Mouse (Mus musculus): ENCODE data around the gene Gm37240.

Gene Gm37240

DNA sequence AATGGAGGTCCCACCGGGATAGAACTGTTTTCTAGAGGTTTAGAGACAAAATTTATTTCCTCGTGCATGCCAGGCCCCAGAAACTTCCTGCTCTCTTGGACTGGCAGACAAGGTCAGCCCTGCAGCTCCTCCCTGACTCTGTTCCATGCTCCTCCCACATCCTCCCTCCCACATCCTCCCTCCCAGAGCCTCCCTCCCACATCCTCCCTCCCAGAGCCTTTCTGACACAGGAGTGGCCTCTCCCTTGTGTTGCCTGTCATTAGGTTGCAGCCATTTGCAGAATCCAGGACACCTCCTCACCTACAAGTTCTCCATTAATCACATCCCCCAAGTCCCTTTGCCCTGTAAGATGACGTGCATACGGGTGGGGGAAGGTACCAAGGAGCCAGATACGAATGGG, 404.7 kb downstream of the Gm37240 start:
- DNase-seq, result peak; percentile 81

DNA sequence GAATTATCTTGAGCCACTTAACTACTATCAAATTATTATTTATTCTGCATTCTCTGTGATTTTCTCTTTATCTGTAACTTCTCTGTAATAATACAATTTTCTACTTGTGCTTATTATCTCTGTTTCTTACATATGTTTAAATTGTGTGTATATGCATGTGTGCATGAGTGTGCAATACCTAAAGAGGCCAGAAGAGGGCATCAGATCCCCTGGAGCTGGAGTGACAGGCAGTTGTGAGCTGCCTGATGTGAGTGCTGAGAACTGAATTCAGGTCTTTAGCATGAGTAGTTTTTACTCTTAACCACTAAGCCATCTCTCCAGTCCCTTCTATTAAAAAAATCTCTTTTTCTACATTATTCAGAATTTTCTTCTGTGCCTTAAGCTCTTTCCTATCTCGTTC, 406.7 kb downstream of the Gm37240 start:
- peak; percentile 45 for DNase-seq

DNA sequence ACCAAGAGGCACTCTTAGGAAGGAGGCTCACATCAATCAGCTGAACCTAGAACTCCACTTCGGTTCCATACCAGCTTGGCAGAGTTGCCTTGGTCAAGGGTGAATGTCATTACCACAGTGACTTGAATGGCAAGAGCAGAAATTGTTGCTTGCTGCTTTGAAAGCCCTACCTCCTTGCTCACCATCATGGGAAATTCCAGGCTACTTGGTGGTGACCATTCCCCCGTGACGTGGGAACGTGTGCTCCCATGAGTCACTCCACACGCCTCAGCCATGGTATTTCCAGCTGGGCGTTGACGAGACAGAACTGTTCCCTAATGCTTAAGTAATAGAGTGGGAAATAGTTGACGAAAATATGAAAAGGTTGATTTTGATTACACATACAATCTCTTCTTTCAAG, 408.6 kb downstream of the Gm37240 start:
- DNase-seq, result peak; percentile 63

DNA sequence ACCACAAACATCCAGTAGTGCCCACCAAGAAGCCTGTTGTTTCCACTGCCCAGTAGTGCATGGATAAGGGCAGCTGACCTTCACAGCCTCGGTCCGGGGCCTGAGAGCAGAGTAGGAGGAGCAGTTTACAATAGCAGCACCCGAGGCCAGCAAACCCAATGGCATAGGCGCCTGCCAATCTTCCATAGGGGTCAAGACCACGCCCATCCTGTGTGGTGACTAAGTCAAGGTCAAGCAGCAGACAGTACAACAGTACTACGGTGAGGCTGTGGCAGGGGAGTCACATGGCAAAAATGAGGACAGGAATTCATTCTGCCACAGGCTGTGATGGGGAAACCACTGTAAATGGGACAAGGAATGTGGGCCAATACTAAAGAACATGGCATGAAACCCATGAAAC, 417.6 kb downstream of the Gm37240 start:
- no peak for DNase-seq

DNA sequence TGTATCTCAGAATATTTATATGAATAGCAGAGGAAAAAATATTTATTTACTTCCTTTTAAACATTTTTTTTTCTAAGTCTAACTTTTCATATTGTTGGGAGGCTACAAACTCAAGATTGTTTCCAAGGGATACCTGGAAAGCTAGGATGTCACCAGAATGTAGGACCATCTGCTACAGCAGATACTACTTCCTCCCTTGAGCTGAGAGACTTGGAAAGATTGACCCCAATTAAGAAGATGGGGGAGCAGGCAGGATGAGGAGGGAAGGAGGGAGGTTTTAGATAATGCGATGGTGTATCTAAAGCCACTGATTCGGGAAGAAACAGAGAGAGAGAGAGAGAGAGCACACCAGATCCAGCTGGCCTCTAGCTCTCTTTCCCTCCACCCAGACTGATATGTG, 418.3 kb downstream of the Gm37240 start:
- DNase-seq, result no peak

DNA sequence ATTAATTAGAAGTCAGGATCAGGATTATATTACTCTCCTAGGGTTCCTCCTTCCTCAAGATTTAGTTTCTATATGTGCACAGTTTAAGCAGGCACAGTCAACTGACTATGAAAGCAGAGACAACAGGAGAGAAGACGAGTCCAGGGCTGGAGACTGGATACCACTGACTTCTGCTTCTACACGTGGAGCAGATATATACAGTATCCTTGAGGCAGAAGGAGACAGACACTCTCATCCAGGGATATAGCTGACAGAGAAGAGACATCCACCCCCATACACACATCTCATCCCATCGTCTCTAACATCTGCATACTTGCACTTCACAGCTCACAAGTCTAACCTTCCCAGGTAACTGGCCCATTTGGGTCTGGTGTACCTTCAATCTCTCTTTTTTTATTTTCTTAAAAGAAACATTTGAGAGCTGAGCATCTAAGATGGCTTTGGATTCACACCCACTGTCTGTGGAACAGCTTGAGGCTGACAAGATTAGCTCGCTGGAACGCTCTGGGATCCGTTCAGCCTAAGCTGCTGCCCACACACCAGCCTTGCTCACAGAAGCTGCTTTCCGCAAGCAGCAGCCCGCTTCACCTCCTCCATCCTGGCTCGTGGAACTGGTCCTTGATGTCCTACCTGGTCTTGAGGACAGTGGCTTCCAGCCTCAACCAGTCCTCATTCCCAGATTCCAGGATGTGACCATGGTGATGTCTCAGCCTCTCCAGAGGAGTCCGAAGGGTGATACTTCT, 421.9 kb downstream of the Gm37240 start:
- DNase-seq, result no peak

DNA sequence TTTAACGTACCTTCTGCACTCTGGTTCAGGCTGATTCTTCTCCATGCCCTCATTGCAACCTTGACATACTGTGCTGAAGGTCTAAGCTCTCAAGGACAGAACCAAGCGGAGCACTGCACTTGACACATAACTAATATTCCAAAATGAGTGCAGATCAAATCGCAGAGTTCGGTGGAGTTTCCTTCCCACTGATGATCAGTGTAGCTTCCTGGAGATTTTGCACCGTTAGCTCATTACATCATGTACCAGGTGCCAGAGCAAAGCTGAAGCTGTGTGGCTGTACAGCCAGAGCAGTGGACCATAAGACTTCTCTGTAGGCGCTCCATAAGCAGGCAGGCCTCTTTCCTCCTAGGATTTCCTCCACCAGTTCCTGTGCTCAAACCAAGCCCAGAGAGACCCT, 427.3 kb downstream of the Gm37240 start:
- DNase-seq, result peak; percentile 83

DNA sequence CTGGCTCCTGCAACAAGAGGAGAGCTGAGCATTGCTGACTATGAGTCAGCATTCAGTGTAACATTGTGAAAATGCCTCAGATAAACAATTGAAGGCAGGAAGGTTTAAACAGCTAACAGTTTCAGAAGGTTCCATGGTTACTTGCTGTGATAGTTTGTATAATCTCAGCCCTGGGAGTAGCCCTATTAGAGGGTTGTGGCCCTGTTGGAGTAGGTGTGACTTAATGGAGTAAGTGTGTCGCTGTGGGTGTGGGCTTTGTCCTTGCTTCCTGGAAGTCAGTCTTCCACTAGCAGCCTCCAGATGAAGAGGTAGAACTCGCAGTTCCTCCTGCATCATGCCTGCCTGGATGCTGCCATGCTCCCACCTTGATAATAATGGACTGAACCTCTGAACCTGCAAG, 430.3 kb downstream of the Gm37240 start:
- peak; percentile 55 for DNase-seq

DNA sequence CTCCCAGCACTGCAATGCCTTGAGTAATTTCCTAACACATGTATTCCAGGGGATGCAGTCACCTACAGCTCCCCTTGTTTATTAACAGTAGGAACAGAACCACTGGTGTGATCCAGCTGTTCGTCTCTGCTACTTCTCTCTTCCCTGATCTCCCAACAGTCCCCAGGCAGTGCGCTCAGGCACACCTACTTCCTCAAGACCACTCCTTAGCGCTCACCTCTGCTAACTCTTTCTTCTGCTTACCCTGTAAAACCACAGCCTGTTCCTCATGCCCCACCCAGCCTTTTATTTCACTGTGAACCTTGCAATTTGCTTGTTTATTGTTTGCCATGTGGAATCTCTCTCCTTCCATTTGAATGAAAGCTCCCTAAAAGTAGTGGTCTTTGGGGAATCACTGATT, 431.9 kb downstream of the Gm37240 start:
- no peak for DNase-seq

DNA sequence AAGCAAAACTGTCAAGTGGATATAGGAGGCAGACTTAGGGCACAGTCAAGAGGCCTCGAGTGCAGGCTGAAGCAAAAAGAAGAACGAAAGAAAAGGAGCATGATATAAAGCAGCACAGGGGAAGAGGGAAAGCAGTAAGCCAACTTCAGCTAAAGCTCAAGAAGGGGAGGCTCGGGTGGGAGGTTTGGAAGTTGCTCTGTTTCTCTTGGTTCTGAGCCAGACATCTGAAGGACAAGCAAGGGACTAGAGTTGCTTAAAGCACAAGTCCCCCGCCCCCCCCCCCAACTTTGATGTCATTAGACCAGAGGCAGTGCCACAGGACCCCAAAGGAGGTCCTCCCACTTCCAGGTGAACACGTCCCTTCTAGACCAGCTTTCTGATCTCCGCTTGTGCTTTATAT, 433.3 kb downstream of the Gm37240 start:
- no peak for DNase-seq

DNA sequence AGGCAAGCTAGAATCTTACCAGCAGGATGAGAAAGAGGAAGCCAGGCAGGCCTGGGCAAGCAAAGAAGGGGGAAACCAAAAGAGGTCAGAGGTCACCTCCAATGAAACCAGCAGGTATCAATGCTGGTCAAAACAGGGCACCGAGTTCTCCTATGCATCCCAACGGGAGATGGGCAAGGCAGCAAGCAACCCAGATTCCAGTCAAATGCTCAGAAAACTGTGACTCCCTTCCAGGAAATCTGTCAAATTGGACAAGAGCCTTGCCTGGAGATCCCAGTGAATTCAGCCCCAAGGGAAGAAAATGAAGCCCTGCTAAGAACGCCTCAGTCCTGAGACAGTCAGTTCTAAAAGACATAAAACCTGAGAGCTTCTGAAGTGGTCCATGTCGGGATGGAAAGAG, 437.9 kb downstream of the Gm37240 start:
- DNase-seq, result no peak

DNA sequence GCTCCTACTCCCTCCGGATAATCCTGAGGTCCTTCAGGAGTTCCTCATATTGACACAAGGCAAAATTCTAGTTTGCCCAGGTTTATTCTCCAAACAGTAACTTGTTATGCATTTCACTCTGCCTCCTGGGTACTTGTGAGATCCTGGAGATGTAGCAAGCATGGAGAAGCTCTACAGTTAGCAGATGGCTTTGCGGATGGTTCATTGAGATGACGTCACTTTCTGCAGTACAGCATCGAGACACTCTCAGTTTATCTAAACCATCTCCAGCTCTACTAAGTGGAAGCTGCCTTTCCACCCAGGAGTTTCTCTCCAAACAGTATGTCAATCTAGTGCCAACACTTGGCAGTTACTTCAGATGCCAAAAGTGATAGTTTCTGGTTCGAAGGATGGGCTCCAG, 444.5 kb downstream of the Gm37240 start:
- no peak for DNase-seq

DNA sequence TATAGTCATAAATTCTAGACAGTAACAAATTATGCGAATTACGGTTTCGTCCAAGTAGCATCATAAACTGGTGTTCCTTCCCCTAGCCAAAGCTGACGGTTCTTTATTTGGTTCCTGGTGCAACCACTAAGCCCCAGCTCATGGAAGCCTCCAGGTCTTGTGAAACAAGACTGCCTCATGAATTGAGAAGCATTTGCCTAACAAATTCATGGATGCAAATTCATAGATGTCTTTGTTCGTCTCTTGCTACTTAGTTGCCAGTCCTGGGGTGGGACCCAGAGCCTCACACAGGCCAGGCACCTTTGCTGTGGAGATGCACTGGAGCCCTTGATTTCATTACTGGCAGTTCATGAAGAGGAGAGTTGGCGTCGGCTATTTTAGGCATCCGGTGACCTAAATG, 445.1 kb downstream of the Gm37240 start:
- no peak for DNase-seq

DNA sequence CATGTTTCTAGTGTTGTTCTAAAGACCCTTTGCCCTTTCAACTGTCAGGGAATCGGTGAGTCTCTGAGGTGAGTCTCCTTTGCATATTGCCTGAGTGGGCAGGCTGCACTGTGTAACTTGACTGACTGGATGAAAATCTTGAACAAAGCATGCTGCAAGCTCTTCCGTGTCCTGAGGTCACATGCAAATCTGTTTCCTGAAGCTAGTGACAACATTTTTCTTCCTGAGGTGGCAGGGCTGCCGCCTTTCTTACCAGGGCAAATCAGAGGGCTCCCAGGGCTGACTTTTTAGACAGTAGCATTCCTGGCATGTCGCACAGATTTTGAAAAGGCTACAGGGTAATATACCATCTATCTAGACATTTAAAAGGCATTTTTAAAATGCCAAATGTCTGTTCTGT, 451.9 kb downstream of the Gm37240 start:
- peak; percentile 78 for DNase-seq

DNA sequence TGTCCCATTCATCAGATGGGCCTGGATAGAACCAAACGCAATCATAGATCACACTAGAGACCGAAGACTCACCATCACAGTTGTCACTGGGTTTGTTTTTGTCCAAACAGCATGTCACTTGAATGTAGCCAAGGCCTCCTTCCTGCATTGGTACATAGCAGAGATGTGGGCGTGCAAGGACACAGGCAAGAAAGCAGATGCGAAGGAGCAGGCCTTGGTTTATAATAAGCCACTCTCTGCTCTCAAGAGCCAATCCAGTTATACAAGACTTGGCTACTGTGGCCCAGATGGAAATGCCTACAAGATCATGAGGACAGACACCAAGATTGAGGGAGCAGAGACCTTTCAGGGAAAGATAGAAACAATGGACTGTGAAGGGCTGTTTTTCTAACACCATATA, 456.1 kb downstream of the Gm37240 start:
- peak; percentile 39 for DNase-seq

DNA sequence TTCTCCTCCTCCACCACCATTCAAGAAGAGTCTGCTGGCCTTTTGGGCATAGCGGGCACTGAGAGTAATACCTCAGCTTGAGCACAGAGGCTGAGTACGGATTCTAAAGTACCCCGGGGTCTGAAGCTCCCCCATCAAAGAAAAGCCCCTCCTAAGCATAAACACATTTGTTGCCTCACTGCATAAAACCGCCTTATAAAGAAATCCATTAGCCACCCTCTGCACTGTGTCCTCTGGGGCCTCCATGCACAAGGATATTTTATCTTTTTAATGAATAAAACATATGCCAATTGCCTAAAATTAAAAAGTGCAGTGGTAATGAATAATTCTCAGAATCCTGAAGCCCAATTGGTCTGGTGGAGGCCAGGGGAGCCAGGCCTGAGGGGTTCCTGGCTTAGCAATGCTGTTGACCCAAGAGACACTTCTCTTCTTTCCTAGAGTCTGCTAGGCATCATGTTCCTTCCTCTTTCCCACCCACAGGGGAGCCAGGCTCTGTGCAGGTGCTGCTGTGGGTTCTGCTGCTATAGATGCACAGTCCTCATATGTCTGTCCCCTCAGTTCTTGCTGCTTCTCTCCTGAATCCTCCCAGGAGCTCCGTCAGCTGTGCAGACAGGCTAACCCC, 463.8 kb downstream of the Gm37240 start:
- peak; percentile 69 for DNase-seq

DNA sequence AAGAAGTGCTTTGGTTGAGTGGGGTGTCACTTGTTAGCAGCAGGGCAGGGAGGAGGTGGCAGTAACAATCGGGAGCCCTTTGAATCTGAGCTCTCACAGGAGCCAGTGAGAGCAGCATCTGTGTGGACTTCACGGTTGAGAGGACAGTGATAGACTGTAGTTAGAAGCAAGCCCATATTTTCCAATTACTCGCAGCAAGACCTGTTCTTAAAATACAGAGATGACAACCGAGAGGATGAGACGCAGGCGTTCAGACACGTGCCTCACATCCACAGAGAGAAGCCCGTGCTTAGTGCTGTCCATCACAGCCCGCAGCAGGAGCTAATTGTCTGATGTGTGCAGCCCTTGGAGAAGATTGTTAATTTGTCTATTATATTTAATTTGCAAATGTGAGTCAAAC, 465.9 kb downstream of the Gm37240 start:
- DNase-seq, result peak; percentile 48

DNA sequence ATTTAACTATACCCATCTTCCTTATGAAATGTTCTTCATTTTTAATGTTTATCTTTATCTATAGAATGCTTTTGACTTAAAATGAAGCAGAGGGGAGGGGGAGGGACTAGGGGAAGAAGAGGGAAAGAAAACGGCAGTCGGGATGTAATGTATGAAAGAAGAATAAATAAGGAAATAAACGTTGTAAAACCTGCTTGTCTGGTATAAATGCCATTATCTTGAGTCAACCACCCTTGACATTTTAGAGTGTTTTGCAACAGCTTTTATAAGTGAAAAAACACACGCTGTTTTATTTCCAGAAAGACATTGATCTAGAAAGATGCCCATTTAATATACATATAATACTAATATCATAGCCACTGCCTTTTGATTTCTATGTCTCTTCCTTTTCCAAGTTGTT, 469.7 kb downstream of the Gm37240 start:
- peak; percentile 2 for DNase-seq

DNA sequence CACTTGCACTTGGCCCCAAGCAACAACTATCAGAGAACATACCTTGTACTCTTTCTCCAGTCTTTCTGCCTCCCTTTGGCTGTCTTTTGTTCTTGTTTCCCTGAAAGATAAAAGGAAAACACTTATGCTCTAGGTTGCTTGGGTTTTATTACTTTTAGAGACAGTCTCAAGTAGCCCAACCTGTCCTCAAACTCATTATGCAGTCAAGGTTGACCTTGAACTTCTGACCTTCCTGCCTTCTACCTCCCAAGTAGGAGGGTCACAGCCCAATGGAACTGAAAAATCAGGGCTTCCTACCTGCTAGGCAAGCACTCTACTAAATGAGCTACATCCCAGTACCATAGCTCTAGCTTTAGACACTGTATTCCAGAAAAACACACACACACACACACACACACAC, 488.5 kb downstream of the Gm37240 start:
- peak; percentile 8 for DNase-seq

DNA sequence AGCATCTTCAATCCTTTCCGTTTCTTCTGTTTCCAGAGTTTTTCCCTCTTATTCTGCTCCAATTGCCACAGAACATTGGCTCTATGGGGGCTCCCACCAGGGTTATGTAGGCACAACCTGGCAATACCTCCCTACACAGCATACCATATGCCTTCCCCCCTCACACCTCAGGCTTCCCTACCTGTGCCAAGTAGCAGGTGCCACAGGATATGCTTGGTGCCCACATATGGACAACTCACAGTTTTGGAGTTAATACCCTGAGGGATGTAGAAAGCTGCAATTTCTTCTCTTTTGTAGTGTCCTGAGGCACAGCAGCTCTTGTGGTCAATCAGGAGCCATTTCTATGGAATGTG, 488.9 kb downstream of the Gm37240 start:
- DNase-seq, result peak; percentile 57

DNA sequence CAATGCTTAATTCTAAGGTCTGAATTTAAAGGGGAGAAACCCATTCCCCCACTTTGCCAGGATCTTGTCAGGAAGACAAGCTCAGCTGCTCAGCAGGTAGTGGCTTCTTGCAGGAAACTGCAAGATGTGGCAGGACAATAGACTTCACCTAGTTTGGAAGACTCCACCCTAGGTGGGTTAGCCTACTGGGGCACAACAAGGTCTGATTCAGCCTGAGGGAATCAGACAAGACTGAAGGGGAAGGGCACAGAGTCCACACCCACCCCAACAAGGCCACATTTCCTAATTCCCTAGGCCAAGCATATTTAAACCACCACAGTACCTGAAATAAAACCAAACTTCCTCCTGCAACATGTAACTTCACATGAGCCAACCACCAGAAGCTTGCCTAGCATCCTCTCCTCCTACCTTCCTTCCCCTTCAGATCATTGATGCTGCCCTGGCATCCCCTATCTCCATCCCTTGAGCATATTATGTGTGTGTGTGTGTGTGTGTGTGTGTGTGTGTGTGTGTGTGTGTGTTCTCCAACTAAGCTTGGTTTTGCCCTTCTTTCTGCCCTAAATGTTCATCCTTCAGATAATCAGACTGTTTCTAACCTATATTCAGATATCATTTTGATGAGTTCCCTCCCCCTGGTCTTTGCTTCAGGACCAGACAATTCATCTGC, 489.4 kb downstream of the Gm37240 start:
- peak; percentile 33 for DNase-seq

DNA sequence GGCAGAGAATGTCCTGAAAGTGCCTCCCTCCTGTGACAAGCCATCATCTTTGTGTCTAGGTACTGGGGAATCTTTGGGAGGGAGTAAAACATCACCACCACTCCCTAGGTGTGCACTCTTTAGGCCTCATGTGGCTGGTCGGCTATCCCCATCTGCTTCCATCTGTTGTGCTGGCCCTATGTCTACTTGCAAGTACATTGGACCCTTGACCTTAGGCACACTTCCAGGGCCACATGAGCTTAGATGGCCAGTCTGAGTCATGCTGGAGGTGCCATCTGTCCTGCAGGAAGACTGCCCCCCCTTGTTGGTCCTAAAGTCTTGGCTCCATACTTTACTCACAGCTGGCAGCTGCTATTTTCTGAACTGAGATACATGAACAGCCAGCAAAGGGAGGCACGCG, 493.9 kb downstream of the Gm37240 start:
- DNase-seq, result peak; percentile 57

DNA sequence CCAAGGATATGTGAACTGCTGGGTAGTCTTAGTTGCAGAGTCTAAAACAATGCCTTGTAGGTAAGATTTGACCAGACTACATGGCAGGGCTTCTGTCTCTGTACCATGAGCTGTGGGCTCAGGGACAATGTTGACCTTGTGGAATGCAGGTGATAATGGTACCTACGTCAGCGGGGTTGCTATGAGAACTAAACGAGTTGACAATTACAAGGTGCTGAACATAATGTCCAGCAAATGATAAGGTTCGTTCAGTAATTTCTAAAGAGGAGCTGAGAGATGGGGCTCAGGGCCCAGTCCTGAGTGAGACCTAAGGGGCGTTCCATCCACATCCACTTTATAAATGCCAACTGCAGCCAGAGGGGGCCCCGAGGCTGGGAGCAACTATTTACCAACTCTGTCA, 495.6 kb downstream of the Gm37240 start:
- DNase-seq, result peak; percentile 69

DNA sequence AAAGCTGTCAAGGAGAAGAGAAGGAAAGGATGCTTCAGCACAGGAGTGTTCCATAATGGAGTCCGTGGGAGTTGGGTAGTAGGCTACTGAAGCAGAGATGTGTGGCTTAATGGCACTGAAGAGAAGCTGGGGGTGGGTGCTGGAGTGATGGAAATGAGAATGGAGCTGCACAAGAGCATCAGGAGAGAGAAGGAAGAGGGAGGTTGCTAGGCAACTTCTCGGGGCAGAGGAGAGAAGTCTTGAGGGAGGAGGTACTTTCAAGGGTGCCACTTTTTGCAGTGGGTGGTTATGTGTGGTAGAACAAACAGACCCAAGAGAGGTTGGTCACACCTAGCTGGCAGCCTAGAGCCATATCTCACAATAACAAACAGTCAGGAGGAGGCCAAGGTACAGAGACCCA, 496.2 kb downstream of the Gm37240 start:
- DNase-seq, result peak; percentile 79

DNA sequence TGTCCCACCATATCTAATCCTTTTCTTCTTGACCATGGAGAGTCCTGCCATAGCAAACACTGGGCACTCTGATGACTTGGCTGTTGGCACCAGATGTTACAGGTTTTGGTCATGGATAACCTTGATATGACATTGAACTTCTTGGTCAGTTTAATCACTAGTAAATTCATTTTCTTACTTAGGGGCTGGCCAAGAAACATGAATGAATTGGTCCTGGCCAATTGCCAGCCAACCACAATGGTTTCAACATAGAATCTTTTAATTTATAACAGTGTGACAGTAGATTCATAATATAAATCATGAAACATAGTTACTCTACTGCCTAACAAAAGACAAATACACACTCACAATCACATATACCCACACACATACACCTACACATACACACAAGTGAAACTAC, 501.9 kb downstream of the Gm37240 start:
- no peak for DNase-seq

Data from heart, adult 11 months (tissue).